Mouse (Mus musculus) cerebellum, adult 2 months (tissue): ENCODE measurements around the gene Cep128. TPM values are rescaled to one million over a fixed set of nuclear protein-coding genes. Genes with fewer than 3 reads are reported as not detected.
"Not testable (repeated sequence)": the region's sequence is repeated elsewhere in the genome, so short reads cannot be mapped to it uniquely, and the experiment has no call there.

Experiments
- DNase-seq, 2 experiments: peaks; one replicate each; pipeline ENCODE4 v3.0.0; 2021
- H3K27ac ChIP-seq: fragments of 200-500 bp; 2 replicates; pipeline ENCODE4 v1.5.1; 2012; ENCODE audit warnings: low read length, control low read depth, inconsistent platforms; ENCODE audit not compliant: insufficient read depth
- H3K27me3 ChIP-seq: fragments of 200-500 bp; 2 replicates; pipeline ENCODE4 v1.6.1; 2012; ENCODE audit warnings: inconsistent platforms, mild to moderate bottlenecking, low read length, moderate library complexity; ENCODE audit not compliant: control insufficient read depth, insufficient read depth
- H3K4me1 ChIP-seq: fragments of 200-500 bp; 2 replicates; pipeline ENCODE4 v1.6.1; 2011; ENCODE audit warnings: low read length; ENCODE audit not compliant: control insufficient read depth, insufficient read depth
- H3K4me3 ChIP-seq: fragments of 200-500 bp; replicated peaks from 2 replicates; pipeline ENCODE3; 2011; ENCODE audit warnings: mild to moderate bottlenecking, low read depth, low read length, control low read depth; ENCODE audit not compliant: insufficient read depth
- CTCF ChIP-seq: fragments of 200-500 bp; IDR thresholded peaks from 2 replicates; pipeline ENCODE4 v1.5.1; 2011; ENCODE audit warnings: low read depth, mild to moderate bottlenecking, control low read depth, low read length, moderate library complexity, borderline replicate concordance; ENCODE audit not compliant: insufficient read depth
- POLR2A ChIP-seq: fragments of 200-500 bp; IDR thresholded peaks from 2 replicates; pipeline ENCODE4 v1.6.1; 2011; ENCODE audit warnings: low read length, control low read depth, borderline replicate concordance; ENCODE audit not compliant: insufficient read depth
- WGBS: fragments of 180-500 bp; shearing (Covaris S2); methylation state at CpG from one replicate; pipeline ENCODE4 v1.1.7; 2018; 5-methylcytosine and 5-hydroxymethylcytosine counted together
- polyA plus RNA-seq: library from polyadenylated mRNA; depleted of rRNA; stranded (reverse); fragments of >200 nt; gene quantifications from 2 replicates; pipeline ENCODE4 v1.2.3, GENCODE M21; 2012

The Cep128 gene
- polyA plus RNA-seq, 1 experiment, result 2.5 TPM

DNA sequence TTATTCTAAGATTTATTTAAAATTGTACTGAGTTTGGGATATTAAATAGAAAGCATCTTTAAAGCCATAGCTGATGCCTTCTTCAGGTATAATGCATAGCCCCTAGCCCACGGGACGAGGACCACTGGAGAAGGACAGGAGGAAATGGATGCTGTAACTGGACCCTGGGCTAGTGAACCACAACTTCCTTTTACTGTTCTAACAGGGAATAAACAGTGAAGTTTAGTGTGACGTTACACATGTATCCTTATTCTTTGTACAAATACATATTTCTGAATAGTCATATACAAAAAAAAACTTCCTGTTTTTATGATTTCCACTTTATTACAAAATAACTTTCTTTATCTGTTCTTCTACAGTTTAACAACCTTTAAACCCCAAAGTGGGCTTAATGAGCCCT lies 376.0 kb downstream of the Cep128 start:
- H3K27ac ChIP-seq, result no peak overlapping the region
- 95% methylated on average over 3 of the region's 3 CpGs for WGBS
- TF ChIP-seq CTCF, result no peak
- no peaks in the 10 kb centered on the region for H3K27me3 ChIP-seq
- no peak overlapping the region for H3K4me3 ChIP-seq
- no peaks in the 10 kb centered on the region for H3K4me1 ChIP-seq
- DNase-seq, result no peak

DNA sequence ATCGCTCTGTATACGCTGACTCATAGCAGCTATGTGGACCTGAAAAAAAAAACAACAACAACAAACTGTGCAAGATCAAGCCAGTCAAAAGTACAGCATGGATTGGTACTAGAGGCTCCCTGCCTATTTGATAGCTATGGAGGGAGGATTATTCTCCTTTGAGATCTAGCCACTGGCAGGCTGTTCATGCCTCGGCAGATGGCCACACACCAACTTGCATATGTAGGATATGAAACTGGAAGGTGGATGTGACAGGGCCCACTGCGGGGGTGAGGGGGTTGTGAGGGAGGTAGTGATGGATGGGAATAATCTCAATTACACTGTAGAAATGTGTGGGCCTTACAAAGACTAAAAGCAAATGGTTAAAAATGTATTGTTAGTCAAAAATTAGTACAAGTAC lies 386.7 kb downstream of the Cep128 start:
- H3K4me3 ChIP-seq, result no peak overlapping the region
- no peak overlapping the region for H3K27ac ChIP-seq
- WGBS, result 68% methylated on average over 4 of the region's 4 CpGs
- no peaks in the 10 kb centered on the region for H3K27me3 ChIP-seq
- 0 out of 2 replicates have a peak, but pooled peaks cover 2% of the 10 kb centered on the region for H3K4me1 ChIP-seq
- peak in 1 of 2 experiments; percentile 16 for DNase-seq
- no peak for TF ChIP-seq POLR2A
- no peak for TF ChIP-seq CTCF

DNA sequence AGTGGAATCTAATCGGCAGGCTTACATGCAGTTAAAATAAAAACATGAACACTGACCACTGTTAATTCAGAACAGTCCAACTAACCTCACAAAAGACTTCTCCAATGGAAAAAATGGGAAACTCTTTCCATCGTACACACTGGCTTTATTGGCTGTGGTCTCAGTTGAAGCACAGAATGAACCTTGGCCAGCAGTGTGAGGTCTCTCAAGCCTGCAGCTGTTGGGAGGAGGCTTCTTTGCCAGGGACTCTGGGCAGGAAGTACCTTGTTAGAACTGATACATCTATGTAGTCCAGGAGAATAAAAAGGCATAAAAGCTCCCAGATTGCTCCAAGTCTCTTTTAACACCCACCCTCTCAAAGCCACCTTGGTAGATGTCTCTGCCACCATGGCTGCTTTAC lies 390.9 kb downstream of the Cep128 start:
- 63% methylated on average over 2 of the region's 2 CpGs for WGBS
- TF ChIP-seq CTCF (no peak), POLR2A (no peak)
- Histone ChIP-seq H3K4me3 (no peak overlapping the region), H3K27me3 (no peaks in the 10 kb centered on the region), H3K27ac (no peak overlapping the region), H3K4me1 (0 out of 2 replicates have a peak, but pooled peaks cover 2% of the 10 kb centered on the region)
- no peak for DNase-seq

DNA sequence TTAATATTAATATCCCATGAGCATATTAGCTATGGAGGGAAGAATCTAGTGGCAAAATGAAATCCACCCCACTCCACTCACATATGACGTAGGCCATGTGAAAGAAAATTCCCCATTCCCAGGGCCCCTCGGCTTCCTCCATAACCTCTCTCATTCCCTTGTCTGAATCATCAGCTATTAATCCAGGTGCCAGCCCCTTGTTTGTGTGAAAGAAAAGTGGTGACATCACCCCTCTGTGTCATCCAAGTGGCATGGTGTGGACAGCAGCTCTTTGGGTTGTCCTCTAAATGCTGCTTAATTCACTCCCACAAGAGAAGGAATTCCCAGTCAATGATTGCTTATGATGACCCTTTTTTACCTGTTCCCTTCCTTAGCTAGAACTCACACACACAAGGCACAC lies 396.4 kb downstream of the Cep128 start:
- 92% methylated on average over 2 of the region's 2 CpGs for WGBS
- no peaks in the 10 kb centered on the region for H3K27me3 ChIP-seq
- no peak overlapping the region for H3K27ac ChIP-seq
- DNase-seq, result no peak
- H3K4me3 ChIP-seq, result no peak overlapping the region
- H3K4me1 ChIP-seq, result no peaks in the 10 kb centered on the region
- TF ChIP-seq POLR2A (no peak), CTCF (no peak)

DNA sequence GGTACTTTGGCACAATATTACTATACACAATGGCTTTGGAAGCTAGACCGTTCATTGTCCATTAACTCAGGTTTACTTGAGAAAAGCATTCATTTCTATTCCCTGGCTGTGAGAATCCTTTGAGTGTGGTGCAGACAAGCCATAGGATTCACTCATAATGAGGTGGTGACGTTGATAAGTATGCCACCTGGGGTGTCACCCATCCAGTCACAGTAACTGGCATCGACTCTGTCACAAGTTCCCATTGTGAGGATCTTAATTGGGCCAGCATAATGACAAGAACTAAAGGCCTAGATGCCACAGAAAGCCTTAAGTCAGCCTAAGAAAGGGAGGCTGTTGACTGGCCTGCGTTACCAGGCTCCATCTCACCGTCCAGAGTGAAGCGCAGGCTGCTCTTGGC lies 396.9 kb downstream of the Cep128 start:
- H3K4me1 ChIP-seq, result no peaks in the 10 kb centered on the region
- no peak for TF ChIP-seq CTCF
- no peak for TF ChIP-seq POLR2A
- DNase-seq, result no peak
- H3K27ac ChIP-seq, result no peak overlapping the region
- no peaks in the 10 kb centered on the region for H3K27me3 ChIP-seq
- H3K4me3 ChIP-seq, result no peak overlapping the region
- WGBS, result 81% methylated on average over 6 of the region's 6 CpGs

DNA sequence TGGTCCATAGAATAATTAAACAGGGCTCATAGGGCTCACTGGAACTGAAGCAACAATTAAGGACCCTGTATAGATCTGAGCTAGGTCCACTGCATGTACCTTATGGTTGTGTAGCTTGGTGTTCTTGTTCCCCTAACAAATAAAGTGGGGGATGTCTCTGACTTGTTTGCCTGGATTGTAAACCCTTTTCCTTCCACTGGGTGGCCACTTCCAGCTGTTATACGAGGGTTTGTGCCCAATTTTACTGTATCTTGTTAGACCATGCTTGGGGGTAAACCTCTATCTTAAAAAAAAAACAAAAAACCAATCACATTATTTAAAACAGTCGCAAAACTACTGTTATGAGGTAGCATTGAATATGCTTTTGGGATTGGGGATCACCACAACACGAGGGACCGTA lies 402.2 kb downstream of the Cep128 start:
- Histone ChIP-seq H3K4me1 (no peaks in the 10 kb centered on the region), H3K4me3 (no peak overlapping the region), H3K27ac (no peak overlapping the region), H3K27me3 (no peaks in the 10 kb centered on the region)
- TF ChIP-seq CTCF (no peak), POLR2A (no peak)
- DNase-seq, result no peak
- 90% methylated on average over 4 of the region's 4 CpGs for WGBS

DNA sequence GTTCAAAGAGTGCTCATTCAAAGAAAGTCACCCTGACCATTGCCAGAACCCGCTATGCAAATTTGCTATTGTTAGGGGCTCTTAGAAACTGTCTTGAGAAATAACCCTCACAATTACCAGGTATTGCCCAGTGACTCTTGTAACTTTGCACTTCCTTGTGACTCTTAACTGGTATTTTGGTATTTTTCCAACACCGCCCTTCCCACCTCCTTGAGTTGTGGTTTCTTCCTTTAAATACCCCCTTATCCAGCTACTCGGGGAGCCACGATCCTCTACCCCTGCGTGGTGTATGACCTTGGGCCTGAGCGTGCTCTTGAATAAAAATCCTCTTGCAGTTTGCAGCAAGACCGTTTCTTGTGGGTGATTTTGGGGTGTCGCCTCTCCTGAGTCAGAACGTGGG lies 407.8 kb downstream of the Cep128 start:
- not testable (repeated sequence) for H3K4me1 ChIP-seq, DNase-seq, H3K27me3 ChIP-seq, H3K27ac ChIP-seq, H3K4me3 ChIP-seq
- 92% methylated on average over 9 of the region's 9 CpGs for WGBS

DNA sequence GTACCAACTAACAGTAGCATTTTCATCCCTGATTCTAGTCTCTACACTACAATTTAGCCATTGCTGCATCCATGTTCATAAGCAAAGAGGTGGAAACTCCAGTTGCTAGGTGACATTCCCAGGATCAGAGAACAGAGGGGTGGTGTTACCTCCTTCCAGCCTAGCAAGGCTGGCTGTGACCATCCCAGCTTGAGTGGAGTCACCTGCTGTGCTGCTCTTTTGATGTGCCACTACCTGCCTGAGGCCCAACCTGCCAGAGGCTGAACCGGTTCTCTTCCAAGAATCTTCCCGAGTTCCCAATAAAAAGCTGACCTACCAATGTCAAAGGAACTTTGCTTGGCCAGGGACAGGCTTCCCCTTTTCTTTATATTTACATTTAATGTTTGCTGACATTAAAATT lies 408.8 kb downstream of the Cep128 start:
- 54% methylated on average over 2 of the region's 2 CpGs for WGBS
- no peaks in the 10 kb centered on the region for H3K27me3 ChIP-seq
- DNase-seq, result no peak
- no peak overlapping the region for H3K27ac ChIP-seq
- H3K4me1 ChIP-seq, result no peaks in the 10 kb centered on the region
- TF ChIP-seq POLR2A, result no peak
- TF ChIP-seq CTCF, result no peak
- H3K4me3 ChIP-seq, result no peak overlapping the region

DNA sequence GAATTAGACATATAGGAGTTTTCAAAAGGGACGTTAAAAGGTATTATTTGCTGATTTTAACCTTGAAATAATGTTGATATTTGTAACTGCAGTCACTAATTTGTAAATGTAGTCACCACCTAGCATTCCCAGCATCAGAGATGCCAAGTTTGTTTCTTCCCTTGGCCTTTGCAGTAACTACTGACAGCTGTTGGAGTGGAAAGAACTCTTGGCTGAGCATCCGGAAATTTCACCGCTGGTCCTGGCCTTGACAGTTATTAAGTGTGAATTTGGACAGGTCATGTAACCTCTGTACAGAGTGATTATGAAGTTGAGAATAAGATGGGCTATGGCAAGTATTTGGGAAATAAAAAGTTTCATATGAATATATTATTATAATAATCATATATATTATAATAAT lies 413.1 kb downstream of the Cep128 start:
- DNase-seq, result no peak
- WGBS, result 56% methylated on average over 3 of the region's 3 CpGs
- no peak overlapping the region for H3K27ac ChIP-seq

More for the DNA sequence above, 413.1 kb downstream of the Cep128 start:
- Histone ChIP-seq H3K4me3 (no peak overlapping the region), H3K27me3 (no peaks in the 10 kb centered on the region), H3K4me1 (no peaks in the 10 kb centered on the region)
- TF ChIP-seq POLR2A, result no peak
- TF ChIP-seq CTCF, result no peak
